Mouse (Mus musculus): ENCODE measurements around the gene Chst5. TPM values are rescaled to one million over a fixed set of nuclear protein-coding genes. Genes with fewer than 3 reads are reported as not detected.

The Chst5 gene
- total RNA-seq (2021): under 1 TPM; 0.44 to 0.79 TPM
- long read RNA-seq, experiment 1, partial matches to known transcripts: 0 of 2 reads
- long read RNA-seq, experiment 1, other reads (novel, unspliced or antisense): 1 of 2 reads
- long read RNA-seq, experiment 2, partial matches to known transcripts: 0 of 1 reads
- long read RNA-seq, experiment 2, other reads (novel, unspliced or antisense): 1 of 1 reads

DNA sequence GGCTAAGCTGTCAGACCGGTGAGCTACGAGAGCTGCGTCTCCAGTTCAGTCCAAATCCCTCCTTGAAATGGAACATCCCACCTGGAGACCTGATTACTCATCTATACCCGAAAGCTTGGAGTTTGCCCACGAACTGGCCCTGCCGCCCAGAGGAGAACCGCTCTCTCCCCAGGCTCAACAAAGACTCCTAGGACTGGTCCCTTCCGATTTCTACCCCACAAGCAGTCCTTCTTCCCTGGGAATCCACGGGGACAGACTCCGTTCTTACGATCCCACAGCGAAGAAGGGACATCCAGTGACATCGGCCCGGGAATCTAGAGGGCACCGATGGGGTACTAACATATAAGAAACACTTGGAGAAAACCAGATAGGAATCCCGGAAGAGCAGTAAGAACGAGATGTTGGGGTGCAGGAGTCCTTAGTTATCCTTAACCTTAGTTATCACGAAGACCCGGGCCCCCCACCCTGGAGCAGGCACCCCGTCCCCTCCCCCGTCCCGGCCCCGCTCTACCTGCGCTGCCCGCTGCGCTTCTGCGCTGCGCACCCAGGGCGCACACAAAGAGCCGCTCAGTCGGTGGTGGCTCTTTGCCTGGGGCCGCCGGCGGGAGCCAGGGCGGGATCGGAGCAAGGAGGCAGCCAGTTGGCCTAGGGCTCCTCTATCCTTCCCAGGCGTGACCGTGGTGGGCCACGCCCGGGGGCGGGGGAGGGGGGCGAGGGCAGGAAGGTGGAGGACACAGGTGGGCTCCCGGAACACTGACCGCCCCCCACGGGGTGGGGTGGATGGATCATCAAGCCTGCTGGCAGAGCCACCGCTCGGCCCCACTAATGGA, at the start of gene Chst5:
TSS of gene Chst5 (minus strand) at position 827 of the 830 bp plus-strand sequence.
- DNase-seq (ENCODE audit: low spot score in 2 of 2): no peak
- no peak for TF ChIP-seq CTCF (conservative IDR thresholded peaks at IDR 0.05)
- Histone ChIP-seq H3K27ac (no peak within 1 kb of the TSS), H3K4me3 (peak within 1 kb of the TSS; percentile 43)

GRCm38 (mm10) chr8:111957231-111957630, 47.0 kb upstream of the Chst5 start:
- H3K4me3 ChIP-seq: no peak overlapping the region
- DNase-seq (ENCODE audit: low spot score in 2 of 2): no peak
- no peak for TF ChIP-seq CTCF (conservative IDR thresholded peaks at IDR 0.05)
- no peak overlapping the region for H3K27ac ChIP-seq

GRCm38 (mm10) chr8:111955879-111956278, 45.6 kb upstream of the Chst5 start:
- TF ChIP-seq CTCF (conservative IDR thresholded peaks at IDR 0.05): no peak

DNA sequence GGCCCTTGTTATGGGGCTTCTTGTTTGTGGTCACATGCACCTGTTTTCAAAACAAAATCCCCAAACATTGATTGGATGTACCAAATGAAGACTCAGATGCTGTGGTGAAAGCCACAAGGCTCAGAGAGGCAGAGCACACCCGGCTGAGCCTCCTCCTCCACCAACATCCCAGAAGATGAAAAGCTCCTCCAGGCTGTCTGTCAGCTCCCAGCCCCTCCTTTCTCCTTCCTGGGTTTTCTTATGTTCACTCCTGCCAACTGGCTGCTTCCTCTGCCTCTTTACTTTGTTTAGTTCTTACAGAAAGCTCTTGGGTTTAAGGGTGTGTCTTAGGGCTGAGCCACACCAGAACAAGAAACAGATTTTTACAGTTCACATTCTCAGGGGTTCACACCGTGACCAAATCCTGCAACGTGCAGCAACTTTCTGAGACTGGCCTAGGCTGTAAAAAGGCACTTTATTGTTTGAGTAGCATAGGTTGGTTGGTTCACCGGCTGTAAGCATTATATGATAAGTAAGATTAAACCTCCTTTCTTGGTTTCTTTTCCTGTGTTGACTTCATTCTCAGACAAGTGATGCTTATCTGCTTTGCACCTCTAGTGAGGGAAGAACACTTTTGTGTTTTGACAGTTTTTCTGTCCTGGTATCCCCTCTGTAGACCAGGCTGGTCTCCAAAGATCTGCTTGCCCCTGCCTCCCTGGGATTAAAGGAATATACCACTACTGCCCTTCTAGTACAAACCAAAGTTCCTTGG, 44.8 kb upstream of the Chst5 start:
- TF ChIP-seq CTCF (conservative IDR thresholded peaks at IDR 0.05): no peak
- H3K27ac ChIP-seq: no peak overlapping the region
- DNase-seq (ENCODE audit: low spot score in 2 of 2): peak in 1 of 2 experiments; percentile 13
- H3K4me3 ChIP-seq: no peak overlapping the region

More at GRCm38 (mm10) chr8:111955879-111956278, 45.6 kb upstream of the Chst5 start:
- DNase-seq (ENCODE audit: low spot score in 2 of 2): no peak
- no peak overlapping the region for H3K27ac ChIP-seq
- no peak overlapping the region for H3K4me3 ChIP-seq

GRCm38 (mm10) chr8:111951936-111952335, 41.7 kb upstream of the Chst5 start:
- DNase-seq (ENCODE audit: low spot score in 2 of 2): no peak
- TF ChIP-seq CTCF (conservative IDR thresholded peaks at IDR 0.05): no peak
- Histone ChIP-seq H3K4me3 (no peak overlapping the region), H3K27ac (no peak overlapping the region)

GRCm38 (mm10) chr8:111951317-111951716, 41.1 kb upstream of the Chst5 start:
- no peak overlapping the region for H3K4me3 ChIP-seq
- no peak overlapping the region for H3K27ac ChIP-seq
- DNase-seq (ENCODE audit: low spot score in 2 of 2): peak; percentile 45 to 73
- TF ChIP-seq CTCF (conservative IDR thresholded peaks at IDR 0.05): no peak

DNA sequence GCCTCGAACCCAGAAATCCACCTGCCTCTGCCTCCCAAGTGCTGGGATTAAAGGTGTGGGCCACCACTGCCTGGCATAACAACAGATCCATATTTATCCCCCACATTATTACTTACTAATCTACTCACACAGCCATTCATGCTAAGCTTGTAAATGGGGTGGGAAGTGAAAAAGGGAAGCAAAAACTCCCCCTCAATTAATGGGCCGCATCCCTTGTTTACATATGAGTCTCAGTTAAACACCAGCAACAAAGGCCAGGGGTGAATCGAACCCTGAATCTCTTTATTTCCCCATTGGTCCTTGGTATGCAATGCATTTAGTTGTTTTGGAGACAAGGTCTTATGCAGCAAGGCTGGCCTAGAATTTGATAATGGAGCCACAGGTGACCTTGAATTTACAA, 40.6 kb upstream of the Chst5 start:
- DNase-seq (ENCODE audit: low spot score in 2 of 2): no peak
- no peak overlapping the region for H3K4me3 ChIP-seq
- TF ChIP-seq CTCF (conservative IDR thresholded peaks at IDR 0.05): no peak
- no peak overlapping the region for H3K27ac ChIP-seq

- H3K27ac ChIP-seq: no peak overlapping the region
These were observed 37.7 kb upstream of the Chst5 start for GRCm38 (mm10) chr8:111947954-111948353.

DNA sequence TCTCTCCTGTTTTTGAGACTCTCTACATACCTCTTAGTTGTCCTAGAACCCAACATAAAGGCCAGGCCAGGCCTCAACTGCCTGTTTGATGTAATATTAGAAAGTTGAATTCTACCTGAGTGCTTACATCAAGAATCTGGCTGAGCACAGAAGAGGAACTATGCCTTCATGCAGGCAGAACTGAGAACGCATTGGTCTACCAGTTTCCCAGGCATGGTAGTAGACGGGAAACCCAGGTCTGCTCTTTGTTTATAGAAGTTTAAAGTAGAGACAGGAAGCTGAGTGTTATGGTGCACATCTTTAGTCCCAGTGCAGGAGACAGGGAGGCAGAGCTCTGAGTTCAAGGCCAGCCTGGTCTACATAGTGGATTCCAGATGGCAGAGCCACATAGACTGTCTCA, 36.9 kb upstream of the Chst5 start:
- Histone ChIP-seq H3K27ac (no peak overlapping the region), H3K4me3 (no peak overlapping the region)
- DNase-seq (ENCODE audit: low spot score in 2 of 2): no peak
- TF ChIP-seq CTCF (conservative IDR thresholded peaks at IDR 0.05): no peak

More at GRCm38 (mm10) chr8:111947954-111948353, 37.7 kb upstream of the Chst5 start:
- no peak for DNase-seq (ENCODE audit: low spot score in 2 of 2)
- no peak overlapping the region for H3K4me3 ChIP-seq
- TF ChIP-seq CTCF (conservative IDR thresholded peaks at IDR 0.05): no peak

DNA sequence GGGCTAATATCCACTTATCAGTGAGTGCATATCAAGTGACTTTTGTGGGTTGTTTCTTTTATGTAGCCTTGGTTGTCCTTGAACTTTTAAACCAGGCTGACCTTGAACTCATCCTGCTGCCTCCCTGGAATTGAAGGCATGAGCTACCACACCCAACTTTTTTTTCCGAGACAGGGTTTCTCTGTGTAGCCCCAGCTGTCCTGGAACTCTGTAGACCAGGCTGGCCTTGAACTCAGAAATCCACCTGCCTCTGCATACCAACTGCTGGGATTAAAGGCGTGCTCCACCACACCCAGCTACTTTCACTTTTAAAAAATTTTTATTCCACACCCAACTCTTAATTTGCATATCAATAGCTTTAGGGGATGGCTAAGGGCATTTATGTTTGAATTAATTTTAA, 33.3 kb upstream of the Chst5 start:
- no peak for TF ChIP-seq CTCF (conservative IDR thresholded peaks at IDR 0.05)
- no peak for DNase-seq (ENCODE audit: low spot score in 2 of 2)
- H3K4me3 ChIP-seq: no peak overlapping the region
- no peak overlapping the region for H3K27ac ChIP-seq

DNA sequence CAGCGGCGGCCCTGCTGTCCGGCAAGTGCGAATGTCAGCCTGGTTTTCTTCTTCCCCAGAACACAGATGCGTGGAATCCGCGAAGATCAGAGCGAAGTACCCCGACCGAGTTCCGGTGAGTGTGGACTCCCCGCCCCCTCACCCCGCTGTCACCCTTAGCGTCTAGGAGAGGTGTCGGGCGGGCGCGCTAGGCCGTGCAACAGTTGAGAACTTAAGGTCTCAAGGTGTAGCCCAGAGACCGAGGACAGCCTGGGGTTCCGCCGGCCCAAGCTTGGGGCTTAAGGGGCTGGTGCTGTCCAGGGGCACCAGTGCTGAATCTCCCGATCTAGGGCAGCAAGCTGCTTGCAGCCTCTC, 30.8 kb upstream of the Chst5 start:
- no peak for TF ChIP-seq CTCF (conservative IDR thresholded peaks at IDR 0.05)
- peak overlapping the region; percentile 92 for H3K27ac ChIP-seq
- peak overlapping the region; percentile 91 for H3K4me3 ChIP-seq
- DNase-seq (ENCODE audit: low spot score in 2 of 2): peak; percentile 18 to 39

- peak; percentile 97 for DNase-seq (ENCODE audit: low spot score in 2 of 2)
- TF ChIP-seq CTCF (conservative IDR thresholded peaks at IDR 0.05): peak; percentile 52
- Histone ChIP-seq H3K4me3 (peak within 1 kb of the TSS; percentile 91), H3K27ac (peak within 1 kb of the TSS; percentile 92)
These were observed 30.2 kb upstream of the Chst5 start, which contains the start of gene Gabarapl2 for GRCm38 (mm10) chr8:111940171-111941100. Gene Gabarapl2, plus strand, starts transcription at chr8:111940703.

Data from layer of hippocampus, adult 2 months (tissue).